ENCODE assay signal across 9 mouse cellular contexts in genomic region chr9:46642696-46643095, GRCm38 (mm10).
DNase-seq lines count a peak whose midpoint lies in the region; ATAC-seq lines count a peak whose summit lies in the region.
"Had no signal": no experiment of that assay in that cellular context is flagged by ENCODE, and none has a peak within 500 bp of the region (broad histone marks: within the 10 kb centered on the region; RNA-seq: fewer than 3 reads in every experiment).

No protein-coding gene starts in this region.

- H3K27me3 ChIP-seq in midbrain, embryonic 10.5 days (ENCODE audit: low read depth, poor library complexity, severe bottlenecking): no peaks in the 10 kb centered on the region
- H3K27me3 ChIP-seq in midbrain, embryonic 15.5 days (replicated peaks): no peaks in the 10 kb centered on the region
- no peaks in the 10 kb centered on the region for H3K27me3 ChIP-seq in embryonic facial prominence, embryonic 11.5 days (ENCODE audit: control insufficient read depth, insufficient read depth, low read length)
- H3K27me3 ChIP-seq: limb, embryonic 15.5 days had no signal

- peaks cover 44% of the 10 kb centered on the region for H3K4me1 ChIP-seq in midbrain, embryonic 10.5 days
- peaks cover 14% of the 10 kb centered on the region for H3K4me1 ChIP-seq in midbrain, embryonic 15.5 days
- H3K4me1 ChIP-seq in embryonic facial prominence, embryonic 11.5 days (ENCODE audit: control insufficient read depth, insufficient read depth, low read length): no peaks in the 10 kb centered on the region
- H3K4me1 ChIP-seq: limb, embryonic 15.5 days had no signal

- H3K4me2 ChIP-seq in midbrain, embryonic 15.5 days: no peak overlapping the region
- no peak overlapping the region for H3K4me2 ChIP-seq in embryonic facial prominence, embryonic 11.5 days (ENCODE audit: low read depth, low read length)
- H3K4me2 ChIP-seq: limb, embryonic 15.5 days had no signal

- H3K4me3 ChIP-seq in midbrain, embryonic 10.5 days: no peak overlapping the region
- H3K4me3 ChIP-seq in midbrain, embryonic 15.5 days: no peak overlapping the region
- H3K4me3 ChIP-seq in embryonic facial prominence, embryonic 11.5 days (ENCODE audit: low read depth, low read length): no peak overlapping the region
- H3K4me3 ChIP-seq: limb, embryonic 15.5 days had no signal

- no peak overlapping the region for H3K9ac ChIP-seq in midbrain, embryonic 15.5 days
- no peak overlapping the region for H3K9ac ChIP-seq in embryonic facial prominence, embryonic 11.5 days (replicated peaks; ENCODE audit: low read length)
- H3K9ac ChIP-seq: limb, embryonic 15.5 days had no signal

- DNase-seq in adrenal gland, adult (ENCODE audit: inconsistent age in 2 of 2, low spot score in 1 of 2): peak; percentile 25 to 70
- DNase-seq in adrenal gland, adult 8-10 months: no peak
- DNase-seq in midbrain, embryonic 10.5 days (ENCODE audit: low spot score): peak; percentile 70
- peak; percentile 84 for DNase-seq in embryonic facial prominence, embryonic 11.5 days (ENCODE audit: low spot score)
- DNase-seq in lung, postnatal 14 days: peak; percentile 66
- no peak for DNase-seq in left cerebral cortex, adult 18-20 months (ENCODE audit: low spot score in 2 of 2)
- DNase-seq in MN1 (ENCODE audit: low spot score): no peak

- no peak for ATAC-seq in midbrain, embryonic 15.5 days (replicated peaks)
- no peak for ATAC-seq in embryonic facial prominence, embryonic 11.5 days (replicated peaks; ENCODE audit: insufficient number of reproducible peaks, low FRiP score, low TSS enrichment, low read depth)

- H3K27ac ChIP-seq in midbrain, embryonic 10.5 days (replicated peaks): no peak overlapping the region
- no peak overlapping the region for H3K27ac ChIP-seq in midbrain, embryonic 15.5 days
- no peak overlapping the region for H3K27ac ChIP-seq in embryonic facial prominence, embryonic 11.5 days (replicated peaks; ENCODE audit: low read depth, low read length)
- H3K27ac ChIP-seq: limb, embryonic 15.5 days had no signal

- H3K36me3 ChIP-seq in midbrain, embryonic 10.5 days: no peaks in the 10 kb centered on the region
- no peaks in the 10 kb centered on the region for H3K36me3 ChIP-seq in midbrain, embryonic 15.5 days (replicated peaks)
- H3K36me3 ChIP-seq in embryonic facial prominence, embryonic 11.5 days (replicated peaks; ENCODE audit: control insufficient read depth, insufficient read depth, low read depth, low read length): no peaks in the 10 kb centered on the region
- H3K36me3 ChIP-seq: limb, embryonic 15.5 days had no signal

- 9% methylated on average over 9 of the region's 9 CpGs for WGBS in midbrain, embryonic 10.5 days
- 13% methylated on average over 9 of the region's 9 CpGs for WGBS in midbrain, embryonic 15.5 days
- 11% methylated on average over 9 of the region's 9 CpGs for WGBS in embryonic facial prominence, embryonic 11.5 days

- no peaks in the 10 kb centered on the region for H3K9me3 ChIP-seq in midbrain, embryonic 10.5 days (replicated peaks)
- H3K9me3 ChIP-seq in midbrain, embryonic 15.5 days: no peaks in the 10 kb centered on the region
- no peaks in the 10 kb centered on the region for H3K9me3 ChIP-seq in embryonic facial prominence, embryonic 11.5 days (replicated peaks; ENCODE audit: control insufficient read depth, low read length)
- H3K9me3 ChIP-seq: limb, embryonic 15.5 days had no signal

Comparison
In these comparisons a context has a peak if more than half of its experiments do, and no peak if none do; other contexts are left out.
1. DNase-seq: peak in adrenal gland, adult (2 of 2), midbrain, embryonic 10.5 days (single experiment), embryonic facial prominence, embryonic 11.5 days (single experiment) and lung, postnatal 14 days (single experiment); none in adrenal gland, adult 8-10 months (single experiment), left cerebral cortex, adult 18-20 months (0 of 2) and MN1 (single experiment).